Mouse (Mus musculus): ENCODE results near the gene Flcn. TPM values are rescaled to one million over a fixed set of nuclear protein-coding genes. Genes with fewer than 3 reads are reported as not detected.

Flcn gene
- total and polyA plus RNA-seq, 3 experiments, result 31.7 to 36.1 (median 35.1) TPM

DNA sequence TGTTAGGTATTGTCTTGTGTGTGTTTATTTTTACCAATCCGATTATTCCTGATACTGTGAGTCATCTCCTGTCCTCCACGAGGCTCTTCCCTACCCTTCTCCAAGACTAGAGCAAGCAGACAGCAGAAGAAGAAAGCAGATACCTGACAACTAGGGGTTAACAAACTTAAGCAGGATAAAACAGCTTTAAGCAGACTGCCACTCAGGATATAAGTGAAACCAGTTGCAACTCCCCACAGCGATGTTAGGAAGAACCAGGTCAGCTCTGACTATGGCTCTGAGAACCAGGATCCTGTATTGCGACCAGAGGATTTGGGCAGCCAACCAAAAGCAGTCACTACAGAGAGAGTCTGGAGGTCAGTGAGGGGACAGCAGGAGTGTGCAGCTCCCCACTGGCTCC is 1.4 kb upstream of the Flcn start:
- no peak overlapping the region for H3K27ac ChIP-seq (ENCODE audit: insufficient read depth, low read depth)
- DNase-seq (ENCODE audit: extremely low read depth), result no peak
- in situ Hi-C loops (cut with MboI; ENCODE audit: low pct_ligation_motif_present, low pct_unique_long_range_greater_than_20kb, low sequenced_read_pairs), result no loop called here
- TF ChIP-seq EP300 (IDR thresholded peaks at IDR 0.05; ENCODE audit: low read length) (0 out of 2 replicates have a peak, but pooled peaks have one; percentile 5), MAZ (IDR thresholded peaks at IDR 0.05; ENCODE audit: low read depth, low read length) (0 out of 2 replicates have a peak, but pooled peaks have one; percentile 23), KAT2A (IDR thresholded peaks at IDR 0.05; ENCODE audit: insufficient replicate concordance, low read length) (no peak), ZNF384 (IDR thresholded peaks at IDR 0.05; ENCODE audit: low read depth, low read length) (0 out of 2 replicates have a peak, but pooled peaks have one; percentile 5)
- peak overlapping the region; percentile 2 to 96 (median 67) for H3K4me3 ChIP-seq (replicated peaks in 1 of 3; ENCODE audit: low read depth in 2 of 3, low read length in 2 of 3, poor library complexity in 1 of 3)
- H3K79me2 ChIP-seq (replicated peaks; ENCODE audit: control insufficient read depth, extremely low read depth, insufficient read depth, poor library complexity, severe bottlenecking), result peaks cover 16% of the 10 kb centered on the region
- H3K9ac ChIP-seq (ENCODE audit: insufficient read depth, low read depth), result peak overlapping the region; percentile 97
- no peaks in the 10 kb centered on the region for H3K9me3 ChIP-seq (replicated peaks; ENCODE audit: low read length)
- H3K27me3 ChIP-seq (replicated peaks), result no peaks in the 10 kb centered on the region
- dilution Hi-C loops (cut with MboI; ENCODE audit: extremely low pct_ligation_motif_present, extremely low pct_unique_long_range_greater_than_20kb, low sequenced_read_pairs), result no loop called here
- H3K4me2 ChIP-seq (ENCODE audit: insufficient read depth, low read depth, poor library complexity, severe bottlenecking), result peak overlapping the region; percentile 74
- peaks cover 9 to 43% of the 10 kb centered on the region in 2 experiments for H3K4me1 ChIP-seq (ENCODE audit: control insufficient read depth in 1 of 2, insufficient read depth in 2 of 2)
- peaks cover 23 to 31% of the 10 kb centered on the region in 2 experiments for H3K36me3 ChIP-seq (replicated peaks in 1 of 2; ENCODE audit: control insufficient read depth in 1 of 2, insufficient read depth in 1 of 2, low read length in 1 of 2)

DNA sequence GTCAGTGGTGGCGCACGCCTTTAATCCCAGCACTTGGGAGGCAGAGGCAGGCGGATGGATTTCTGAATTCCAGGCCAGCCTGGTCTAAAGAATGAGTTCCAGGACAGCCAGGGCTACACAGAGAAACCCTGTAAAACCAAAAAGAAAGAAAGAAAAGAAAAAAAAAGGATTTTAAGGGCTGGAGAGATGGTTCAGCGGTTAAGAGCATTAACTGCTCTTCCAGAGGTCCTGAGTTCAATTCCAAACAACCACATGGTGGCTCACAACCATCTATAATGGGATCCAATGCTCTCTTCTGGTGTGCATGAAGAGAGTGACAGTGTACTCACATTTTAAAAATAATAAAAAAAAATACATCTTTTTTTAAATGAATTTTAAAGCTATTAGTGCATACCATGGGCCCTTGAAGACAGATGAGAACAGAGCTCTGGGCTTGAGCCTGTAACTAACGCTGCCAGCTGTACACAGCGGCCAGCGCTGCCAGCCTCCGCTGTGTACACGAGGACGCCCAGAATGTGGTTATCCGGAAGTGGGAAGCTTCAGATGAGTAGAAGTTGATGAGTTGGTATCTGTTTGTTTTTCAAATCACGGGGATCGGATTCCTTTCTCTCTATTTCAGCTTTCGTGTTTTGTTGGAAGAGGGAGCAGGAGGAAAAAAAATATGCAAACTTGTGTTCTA is 803 bp upstream of the Flcn start:
- TF ChIP-seq POLR2AphosphoS2 (IDR thresholded peaks at IDR 0.05; ENCODE audit: low read depth, low read length), result peak; percentile 74; the same call in 1 of the 2 replicates
- TF ChIP-seq ZC3H11A (IDR thresholded peaks at IDR 0.05; ENCODE audit: low read depth, low read length), result no peak
- TF ChIP-seq ZMIZ1 (IDR thresholded peaks at IDR 0.05; ENCODE audit: low read depth, low read length), result no peak
- TF ChIP-seq JUN (IDR thresholded peaks at IDR 0.05; ENCODE audit: insufficient read depth, low read depth, low read length), result no peak
- peak; percentile 68 for TF ChIP-seq SIN3A (IDR thresholded peaks at IDR 0.05; ENCODE audit: low read length)
- TF ChIP-seq JUND (conservative IDR thresholded peaks at IDR 0.05; ENCODE audit: low read depth, low read length), result no peak; the same call in 1 of the 2 replicates
- TF ChIP-seq HCFC1 (IDR thresholded peaks at IDR 0.05; ENCODE audit: low read depth, low read length), result no peak
- 0 out of 2 replicates have a peak, but pooled peaks have one; percentile 19 for TF ChIP-seq MEF2A (IDR thresholded peaks at IDR 0.05; ENCODE audit: borderline replicate concordance, low read depth, low read length)
- 0 out of 2 replicates have a peak, but pooled peaks have one; percentile 5 for TF ChIP-seq EP300 (IDR thresholded peaks at IDR 0.05; ENCODE audit: low read length)
- no peak for TF ChIP-seq BHLHE40 (IDR thresholded peaks at IDR 0.05; ENCODE audit: low read depth, low read length)
- no peak for TF ChIP-seq NRF1 (IDR thresholded peaks at IDR 0.05; ENCODE audit: low read depth, low read length)
- TF ChIP-seq ZNF384 (IDR thresholded peaks at IDR 0.05; ENCODE audit: low read depth, low read length), result 0 out of 2 replicates have a peak, but pooled peaks have one; percentile 4
- peak; percentile 93 for TF ChIP-seq MYC (IDR thresholded peaks at IDR 0.05; ENCODE audit: low read depth, low read length)
- TF ChIP-seq USF1 (IDR thresholded peaks at IDR 0.05; ENCODE audit: low read depth, low read length), result no peak
- peak; percentile 43 for TF ChIP-seq POLR2A (IDR thresholded peaks at IDR 0.05; ENCODE audit: low read depth, low read length)
- TF ChIP-seq MXI1 (IDR thresholded peaks at IDR 0.05; ENCODE audit: low read depth, low read length), result peak; percentile 88
- no peak for TF ChIP-seq KAT2A (IDR thresholded peaks at IDR 0.05; ENCODE audit: insufficient replicate concordance, low read length)
- TF ChIP-seq ETS1 (conservative IDR thresholded peaks at IDR 0.05; ENCODE audit: low read depth, low read length), result no peak
- TF ChIP-seq CTCF (conservative IDR thresholded peaks at IDR 0.05 in 1 of 2, IDR thresholded peaks at IDR 0.05 in 1 of 2; ENCODE audit: low read depth in 2 of 2, low read length in 2 of 2), result 0 out of 4 replicates have a peak, but pooled peaks of 1 of the 2 experiments have one; percentile 11
- TF ChIP-seq MAX (IDR thresholded peaks at IDR 0.05; ENCODE audit: low read length), result peak; percentile 84
- no peak for TF ChIP-seq UBTF (IDR thresholded peaks at IDR 0.05; ENCODE audit: low read depth, low read length)
- peak; percentile 54; the same call in 1 of the 2 replicates for TF ChIP-seq TCF12 (IDR thresholded peaks at IDR 0.05; ENCODE audit: low read depth, low read length)
- TF ChIP-seq RCOR1 (conservative IDR thresholded peaks at IDR 0.05; ENCODE audit: low read depth, low read length), result no peak; the same call in 1 of the 2 replicates
- no peak for TF ChIP-seq USF2 (conservative IDR thresholded peaks at IDR 0.05; ENCODE audit: low read depth, low read length)
- peak; percentile 82 for TF ChIP-seq TBP (conservative IDR thresholded peaks at IDR 0.05; ENCODE audit: low read depth, low read length)
- peak; percentile 86 for TF ChIP-seq ELF1 (IDR thresholded peaks at IDR 0.05; ENCODE audit: low read depth, low read length)
- in situ Hi-C loops (cut with MboI; ENCODE audit: low pct_ligation_motif_present, low pct_unique_long_range_greater_than_20kb, low sequenced_read_pairs), result no loop called here
- Histone ChIP-seq H3K4me1 (ENCODE audit: control insufficient read depth in 1 of 2, insufficient read depth in 2 of 2) (peaks cover 9 to 47% of the 10 kb centered on the region in 2 experiments), H3K9me3 (replicated peaks; ENCODE audit: low read length) (no peaks in the 10 kb centered on the region), H3K79me2 (replicated peaks; ENCODE audit: control insufficient read depth, extremely low read depth, insufficient read depth, poor library complexity, severe bottlenecking) (peaks cover 16% of the 10 kb centered on the region), H3K4me3 (replicated peaks in 1 of 3; ENCODE audit: low read depth in 2 of 3, low read length in 2 of 3, poor library complexity in 1 of 3) (peak overlapping the region; percentile 67 to 96 (median 92)), H3K9ac (ENCODE audit: insufficient read depth, low read depth) (peak overlapping the region; percentile 97), H3K36me3 (replicated peaks in 1 of 2; ENCODE audit: control insufficient read depth in 1 of 2, insufficient read depth in 1 of 2, low read length in 1 of 2) (peaks cover 23 to 31% of the 10 kb centered on the region in 2 experiments), H3K27ac (ENCODE audit: insufficient read depth, low read depth) (no peak overlapping the region; the same call in 1 of the 2 replicates), H3K4me2 (ENCODE audit: insufficient read depth, low read depth, poor library complexity, severe bottlenecking) (peak overlapping the region; percentile 74), H3K27me3 (replicated peaks) (no peaks in the 10 kb centered on the region)
- dilution Hi-C loops (cut with MboI; ENCODE audit: extremely low pct_ligation_motif_present, extremely low pct_unique_long_range_greater_than_20kb, low sequenced_read_pairs), result no loop called here
- DNase-seq (ENCODE audit: extremely low read depth), result peak; percentile 70
